Mouse (Mus musculus): ENCODE data around the gene Slc35a5. TPM values are rescaled to one million over a fixed set of nuclear protein-coding genes. Genes with fewer than 3 reads are reported as not detected.

Gene Slc35a5
- 10 to 100 TPM; 21.4 to 27.7 TPM for total RNA-seq (2023)

DNA sequence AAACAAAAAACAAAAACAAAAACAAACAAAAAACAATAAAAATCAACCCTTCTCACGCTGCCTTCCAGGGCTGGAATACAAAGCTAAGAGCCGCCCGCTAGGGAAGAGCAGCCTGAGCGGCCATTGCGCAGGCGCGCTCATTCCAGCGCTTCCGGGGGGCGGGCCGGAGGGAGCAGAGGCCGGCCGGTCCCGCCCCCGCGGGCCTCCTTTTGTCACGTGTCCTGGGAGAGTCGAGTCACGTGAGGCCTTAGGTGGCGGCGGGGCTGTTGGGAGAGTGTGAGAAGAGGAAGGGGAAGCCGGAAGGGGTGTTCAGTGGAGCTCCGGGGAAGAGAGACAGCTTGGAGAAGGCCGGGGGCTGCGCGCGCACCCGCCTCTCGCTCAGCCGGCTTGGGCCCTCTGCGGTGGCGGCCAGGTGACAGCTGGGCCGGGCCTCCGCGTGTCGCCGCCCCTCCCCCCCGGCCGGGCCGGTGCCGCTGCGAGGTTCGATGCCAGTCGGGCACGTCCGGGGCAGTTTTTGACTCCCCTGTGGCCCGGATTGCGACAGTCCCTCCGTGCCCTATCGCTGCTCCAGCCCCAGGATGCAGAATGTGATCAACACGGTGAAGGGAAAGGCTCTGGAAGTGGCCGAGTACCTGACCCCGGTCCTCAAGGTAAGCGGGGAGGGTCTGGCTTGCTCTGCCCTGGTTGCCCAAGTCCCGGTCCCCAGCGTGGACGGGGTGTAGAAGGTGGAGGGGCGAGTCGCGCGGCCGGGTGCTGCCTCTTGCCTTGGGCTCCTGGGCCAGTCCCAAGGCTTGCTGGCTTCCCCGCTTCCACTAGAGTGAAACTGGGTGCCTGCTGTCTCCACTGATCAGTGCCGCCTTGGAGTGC, at the start of gene Slc35a5, which contains the start of gene Atg3:
TSS of gene Slc35a5 (minus strand) at position 185 of the 867 bp plus-strand sequence.
TSS of gene Atg3 (plus strand) at position 264 of the 867 bp plus-strand sequence.

DNA sequence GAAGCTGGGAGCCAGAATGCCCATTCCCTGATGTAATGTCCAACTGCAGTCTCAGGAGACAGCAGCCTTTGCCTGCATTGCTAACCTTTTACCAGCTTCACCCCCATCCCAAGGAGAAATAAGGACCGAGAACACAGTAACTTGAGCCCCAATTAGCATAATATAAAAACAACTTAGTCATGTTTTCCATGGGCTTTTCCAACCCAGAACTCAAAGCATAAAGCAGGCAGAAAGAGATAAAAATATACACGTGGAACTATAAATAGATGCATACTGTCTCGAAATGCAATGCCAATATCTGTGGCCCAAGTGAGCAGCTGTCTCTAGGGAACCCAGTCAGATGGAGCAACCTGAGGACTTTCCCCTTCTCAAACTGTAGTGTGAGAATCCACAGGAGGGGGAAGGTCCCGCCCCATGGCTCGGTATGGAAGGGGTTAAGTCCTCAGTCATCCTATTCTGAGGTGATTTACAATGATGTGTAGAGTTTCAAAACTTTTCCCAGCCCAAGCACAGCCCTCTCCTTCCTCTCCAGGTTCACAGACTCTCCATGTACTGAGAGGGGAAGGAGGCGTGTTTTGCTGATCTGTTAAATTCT, 65.3 kb downstream of the Slc35a5 start, which contains the start of gene Ccdc80:
TSS of gene Ccdc80 (plus strand) at position 266 of the 595 bp plus-strand sequence.

Other genes with a start within 250 kb of the Slc35a5 start
- 1 to 10 TPM; 1.5 to 1.8 TPM for gene Cd200r3, start 215.0 kb downstream of the Slc35a5 start, total RNA-seq (2023)
- under 1 TPM in 1 of 2 experiments, not detected in 1; 0.76 TPM for gene Ccdc80, start 65.3 kb downstream of the Slc35a5 start, total RNA-seq (2023)
- gene Atg3, start 79 bp upstream of the Slc35a5 start, total RNA-seq (2023) = 10 to 100 TPM; 47.7 to 47.9 TPM
- 10 to 100 TPM; 56.7 to 64.3 TPM for gene Btla, start 65.6 kb upstream of the Slc35a5 start, total RNA-seq (2023)

Measured in T-cell, adult 66 days (primary cell).